Mouse (Mus musculus) left cerebral cortex, adult 9 months (tissue): ENCODE results near the gene Olfml2b.

Experiments
- DNase-seq, 2 experiments: peaks; one replicate each; pipeline ENCODE4 v3.0.0; 2022; ENCODE audit warnings: low spot score in 2 of 2

Olfml2b gene

DNA sequence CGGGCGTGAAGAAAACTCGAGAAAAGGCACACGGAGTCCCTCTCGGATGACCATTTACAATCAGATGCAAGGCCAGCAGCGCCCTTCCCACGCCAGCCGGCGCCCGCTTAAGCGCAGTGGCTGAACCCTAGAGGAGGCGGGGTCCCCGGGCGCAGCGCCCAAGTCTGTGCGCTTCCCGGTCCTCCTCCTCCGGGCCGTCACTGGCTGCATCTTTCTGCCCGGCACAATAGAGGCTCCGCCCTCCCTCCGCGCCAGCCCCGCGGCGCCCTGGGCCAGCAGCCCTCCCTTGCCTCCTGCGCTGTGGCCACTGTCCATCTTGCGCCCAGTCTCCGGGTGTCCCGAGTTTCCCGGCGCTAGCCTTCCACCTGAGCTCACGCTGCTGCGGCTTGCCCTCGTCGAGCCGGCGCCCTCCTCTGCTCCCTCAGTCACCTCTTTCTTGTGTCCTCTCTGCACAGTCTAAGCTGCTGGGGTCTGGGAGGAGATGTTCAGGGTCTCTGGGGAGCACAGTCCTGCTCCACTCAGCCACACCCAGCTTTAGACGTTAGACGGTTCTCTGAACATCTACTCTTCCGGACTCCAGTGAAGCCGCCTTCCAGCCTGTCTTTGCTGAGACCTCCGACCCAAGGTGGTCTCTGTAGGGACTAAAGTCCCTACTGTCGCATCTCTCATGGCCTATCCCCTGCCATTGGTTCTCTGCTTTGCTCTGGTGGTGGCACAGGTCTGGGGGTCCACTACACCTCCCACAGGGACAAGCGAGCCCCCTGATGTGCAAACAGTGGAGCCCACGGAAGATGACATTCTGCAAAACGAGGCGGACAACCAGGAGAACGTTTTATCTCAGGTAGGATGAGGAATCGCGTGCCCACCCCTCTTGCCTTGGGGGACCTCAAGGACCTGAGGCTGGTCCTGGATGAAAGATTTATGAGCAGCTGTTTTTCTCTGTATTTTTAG, at the start of gene Olfml2b:
Gene Olfml2b (plus strand): TSS at position 278 of the 951 bp plus-strand sequence.
- peak in 1 of 2 experiments; percentile 76 for DNase-seq

DNA sequence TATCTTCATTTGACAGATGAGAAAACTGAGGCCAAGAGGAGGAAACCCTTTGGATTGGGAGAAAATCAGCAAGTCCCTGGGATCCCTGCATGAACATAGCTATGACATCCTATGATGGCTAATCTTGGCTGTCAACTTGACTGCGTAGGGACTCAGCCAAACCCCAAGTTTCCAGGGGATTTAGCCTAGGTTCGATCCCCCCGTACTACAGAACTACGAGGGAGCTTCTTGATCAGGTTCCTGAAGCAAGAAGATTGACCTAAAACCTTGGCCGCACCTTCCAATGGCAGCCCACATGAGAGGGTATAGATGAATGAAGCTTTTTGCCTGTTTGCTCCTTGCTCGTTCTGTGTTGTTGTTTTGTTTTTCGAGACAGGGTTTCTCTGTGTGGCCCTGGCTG, 49.8 kb upstream of the Olfml2b start:
- no peak for DNase-seq

DNA sequence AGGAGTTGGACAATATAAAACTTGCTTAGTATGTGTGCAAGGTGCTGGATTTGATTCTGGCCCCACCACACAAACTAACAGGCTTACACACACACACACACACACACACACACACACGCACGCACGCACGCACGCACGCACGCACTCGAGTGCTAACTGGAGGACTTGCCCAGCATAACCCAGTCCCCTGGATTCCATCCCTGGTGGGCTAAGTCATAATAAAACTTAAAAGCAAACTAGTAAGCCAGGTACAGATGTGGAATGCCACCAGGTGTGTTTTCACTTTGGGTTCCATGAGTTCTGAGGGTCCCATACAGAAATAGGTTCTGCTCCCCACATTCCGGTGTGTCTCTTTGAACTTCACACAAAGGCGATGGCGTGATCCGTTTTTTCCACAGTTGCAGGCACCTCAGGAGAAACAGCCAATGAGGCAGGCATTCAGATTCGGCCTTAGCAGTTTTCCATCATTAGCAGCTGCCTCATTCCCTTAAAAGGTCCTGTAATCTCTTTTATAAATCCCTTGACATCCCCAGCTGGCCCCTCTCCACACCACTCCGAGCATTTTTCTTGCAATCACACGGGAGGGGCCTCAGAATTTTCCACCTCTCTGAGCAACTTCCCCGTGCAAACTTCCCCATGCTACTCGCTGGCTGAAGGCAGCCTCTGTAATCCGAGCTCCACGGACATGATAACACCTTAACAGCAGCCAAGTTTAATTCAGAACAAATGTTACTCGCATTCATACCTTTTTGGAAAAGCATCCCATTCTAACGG, 38.9 kb upstream of the Olfml2b start:
- DNase-seq, result no peak

DNA sequence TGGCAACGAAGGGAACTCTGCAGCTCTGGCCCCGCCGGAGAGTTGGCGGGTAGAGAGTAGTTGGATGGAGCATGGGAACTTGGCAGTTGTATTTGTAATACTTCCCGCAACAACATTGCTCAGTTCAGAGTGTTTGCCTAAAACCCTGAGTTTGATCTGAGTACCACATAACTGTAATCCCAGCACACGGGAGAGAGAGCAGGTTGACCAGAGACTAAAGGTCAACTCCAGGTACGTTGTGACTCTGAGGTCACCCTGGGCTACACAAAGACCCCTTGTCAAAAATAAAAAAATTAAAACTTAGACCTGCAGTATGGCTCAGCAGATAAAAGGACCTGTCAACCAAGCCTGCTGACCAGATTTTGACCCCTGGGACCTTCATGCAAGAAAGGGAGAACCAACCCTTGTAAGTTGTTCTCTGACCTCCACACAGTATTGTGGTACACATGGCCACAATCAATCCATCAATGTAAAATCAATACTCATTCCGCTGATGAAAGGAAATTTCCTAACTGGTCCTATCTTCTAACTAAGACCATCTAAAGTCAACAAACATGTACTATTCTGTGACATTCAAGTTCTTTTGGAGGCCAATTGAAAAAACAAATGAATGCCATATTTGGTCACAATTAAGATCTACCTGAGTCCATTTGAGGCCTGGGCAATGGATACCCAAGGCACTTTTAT, 37.0 kb upstream of the Olfml2b start:
- no peak for DNase-seq

DNA sequence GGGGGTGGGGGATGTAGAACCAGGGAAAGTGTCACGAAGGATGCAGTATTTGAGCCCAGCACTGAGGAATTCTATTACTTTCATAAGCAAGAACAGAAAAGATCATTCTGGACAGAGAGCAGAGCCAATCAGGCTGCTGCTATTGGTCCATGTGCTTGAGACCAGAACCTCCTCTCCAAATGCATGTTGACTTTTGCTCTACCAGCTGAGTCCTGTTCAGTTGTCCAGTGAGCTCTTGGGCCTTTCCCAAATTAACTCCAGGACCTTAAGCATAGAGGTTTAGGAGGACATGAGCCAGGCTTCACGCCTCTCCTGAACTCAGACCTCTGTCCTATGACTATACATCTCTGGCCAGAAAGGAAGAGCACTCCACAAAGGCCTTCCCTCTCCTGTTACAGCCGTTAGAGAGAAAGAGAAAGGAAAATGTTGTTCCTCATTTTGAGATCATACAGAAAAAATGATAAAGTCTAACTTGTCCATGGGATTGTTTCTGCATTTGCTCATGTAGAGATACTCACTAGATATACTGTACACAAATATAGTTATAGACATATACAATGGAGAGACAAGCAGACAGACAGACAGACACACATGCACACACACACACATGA, 35.8 kb upstream of the Olfml2b start:
- DNase-seq, result no peak

DNA sequence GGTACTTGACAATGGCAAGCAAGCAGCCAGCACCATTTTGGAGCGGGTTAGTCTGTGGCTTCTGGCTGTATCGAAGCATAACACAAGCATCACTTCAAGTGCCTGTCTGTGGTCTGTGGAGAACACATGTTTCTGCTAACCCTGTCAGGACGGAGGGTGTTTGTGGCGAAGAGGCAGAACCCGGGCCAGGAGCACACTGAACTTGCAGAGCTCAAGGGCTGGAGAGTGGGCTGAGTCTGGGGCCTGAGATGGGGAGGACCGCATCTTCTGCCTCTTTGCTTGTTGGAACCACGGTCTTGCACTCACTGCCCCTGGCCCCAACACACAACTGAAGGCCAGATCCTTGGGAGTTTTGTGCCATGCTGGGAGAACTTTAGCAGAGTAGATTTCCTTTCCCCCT, 34.5 kb upstream of the Olfml2b start:
- DNase-seq, result no peak

DNA sequence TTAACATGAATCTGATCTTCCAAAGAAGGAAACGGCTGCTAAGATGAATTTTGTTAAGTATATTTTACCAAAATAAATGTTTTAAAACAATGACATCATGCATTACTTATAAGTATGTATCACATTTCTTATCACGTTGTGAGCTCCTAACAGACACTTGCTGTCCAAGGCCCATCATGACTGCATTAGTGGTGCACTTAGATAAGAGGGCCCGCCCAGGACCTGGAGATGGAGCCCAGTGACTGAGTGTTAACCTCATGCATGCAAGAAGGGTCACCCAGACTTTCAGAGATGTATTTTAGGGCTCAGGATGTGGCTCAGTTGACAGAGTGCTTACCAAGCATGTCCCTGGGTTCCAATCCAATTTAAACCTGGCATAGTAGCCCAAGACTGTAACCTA, 34.0 kb upstream of the Olfml2b start:
- no peak for DNase-seq

DNA sequence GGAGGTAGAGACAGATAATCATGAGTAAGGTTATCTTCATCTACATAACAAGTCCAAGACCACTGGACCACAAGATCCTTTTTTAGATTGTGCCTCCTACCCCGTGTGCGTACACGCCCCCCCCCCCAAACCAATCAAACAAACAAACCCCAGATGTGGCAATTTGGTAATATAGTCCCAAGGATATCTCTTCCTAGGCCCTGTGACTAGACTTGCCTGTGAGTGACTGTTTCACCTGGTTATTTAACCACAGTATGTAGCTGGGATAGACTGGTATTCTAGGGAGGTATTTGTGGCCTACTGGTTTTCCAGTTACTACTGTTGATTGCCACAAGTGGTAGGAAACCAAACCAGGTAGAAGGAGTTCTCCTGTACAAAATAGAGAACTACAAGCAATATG, 33.6 kb upstream of the Olfml2b start:
- DNase-seq, result no peak

DNA sequence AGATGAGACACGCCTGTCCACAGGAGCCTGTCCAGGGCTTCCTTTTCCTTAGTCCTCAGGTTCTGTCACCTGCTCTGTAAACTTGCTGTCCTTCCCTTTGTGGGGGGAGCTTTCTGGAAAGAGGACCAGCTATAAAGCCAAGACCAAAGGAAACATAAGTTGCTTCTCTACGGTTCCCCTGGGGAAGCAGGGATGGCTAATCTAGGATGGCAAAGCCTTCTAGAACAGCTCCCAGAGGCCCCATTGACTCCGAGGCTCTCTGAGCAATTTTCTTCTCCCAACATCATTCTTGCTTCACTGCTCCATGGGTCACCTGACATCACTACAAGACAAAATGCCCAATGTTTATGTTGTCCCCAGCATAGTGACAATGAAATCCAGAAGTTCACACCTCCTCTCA, 32.7 kb upstream of the Olfml2b start:
- no peak for DNase-seq

DNA sequence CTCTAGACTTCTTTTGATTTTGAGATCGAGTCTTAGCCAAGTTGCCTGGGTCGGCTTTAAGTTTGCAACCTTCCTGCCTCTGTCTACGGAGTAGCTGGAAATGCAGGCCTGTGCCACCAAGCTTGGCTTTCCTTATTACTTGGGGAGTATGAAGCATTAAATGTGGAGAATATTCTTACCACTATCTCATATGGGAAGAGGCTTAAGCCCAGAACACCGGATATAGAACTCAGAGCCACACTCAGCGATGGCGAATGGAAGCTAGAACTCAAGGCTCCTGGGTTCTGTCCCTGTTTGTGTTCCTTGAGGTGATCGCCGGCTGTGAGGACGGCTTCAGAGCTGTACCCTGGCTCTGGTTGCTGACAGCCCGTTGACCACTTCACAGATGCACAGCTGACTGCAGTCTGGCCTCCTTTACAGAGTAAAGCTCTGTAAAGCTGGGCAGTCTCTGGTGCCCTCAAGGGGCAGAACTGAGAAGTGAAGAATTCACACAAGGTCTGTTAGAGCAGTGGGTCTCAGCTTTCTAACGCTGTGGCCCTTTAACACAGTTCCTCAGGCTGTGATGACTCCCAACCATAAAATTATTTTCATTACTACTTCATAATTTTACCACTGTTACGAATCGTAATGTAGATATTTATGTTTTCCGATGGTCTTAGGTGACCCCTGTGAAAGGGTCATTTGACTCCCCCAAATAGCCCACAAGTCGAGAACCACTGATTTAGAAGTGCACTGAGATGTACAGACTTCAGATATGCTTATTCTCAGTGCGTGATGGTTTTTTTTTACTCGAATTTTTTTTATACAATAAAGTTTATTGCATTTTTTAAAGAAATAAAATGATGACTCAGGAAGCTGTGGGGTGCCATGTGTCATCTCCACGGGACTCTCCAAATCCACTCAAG, 31.1 kb upstream of the Olfml2b start:
- DNase-seq, result peak; percentile 19 to 80

DNA sequence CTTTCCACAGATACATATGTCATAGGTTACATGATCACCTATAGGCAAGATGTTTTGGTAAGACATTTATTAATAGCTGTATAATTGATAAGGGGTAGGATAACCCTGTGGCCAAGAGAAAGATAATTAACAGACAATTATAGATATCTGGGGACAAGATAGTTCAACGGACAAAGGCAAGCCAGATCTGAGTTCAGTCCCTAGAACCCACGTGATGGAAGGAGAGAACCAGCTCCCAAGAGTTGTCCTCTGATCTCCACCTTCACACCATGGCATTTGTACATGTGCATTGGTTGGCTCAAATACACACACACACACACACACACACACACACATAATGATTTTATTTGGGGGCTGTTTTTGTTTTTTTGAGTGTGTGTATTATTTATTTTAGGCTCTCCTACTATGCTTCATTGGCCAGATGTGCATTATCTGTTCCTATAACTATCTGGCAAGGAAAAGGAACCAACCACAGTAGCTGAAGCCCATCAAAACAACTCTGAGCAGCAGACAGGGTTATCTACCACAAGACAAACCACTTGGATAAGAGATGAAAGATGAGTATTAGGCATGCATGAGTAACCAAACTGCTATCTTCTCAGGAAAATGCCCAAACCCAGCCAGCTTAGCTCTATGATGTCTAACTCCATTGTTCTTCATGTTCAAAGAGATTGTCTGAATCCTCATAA, 24.5 kb upstream of the Olfml2b start:
- DNase-seq, result no peak

DNA sequence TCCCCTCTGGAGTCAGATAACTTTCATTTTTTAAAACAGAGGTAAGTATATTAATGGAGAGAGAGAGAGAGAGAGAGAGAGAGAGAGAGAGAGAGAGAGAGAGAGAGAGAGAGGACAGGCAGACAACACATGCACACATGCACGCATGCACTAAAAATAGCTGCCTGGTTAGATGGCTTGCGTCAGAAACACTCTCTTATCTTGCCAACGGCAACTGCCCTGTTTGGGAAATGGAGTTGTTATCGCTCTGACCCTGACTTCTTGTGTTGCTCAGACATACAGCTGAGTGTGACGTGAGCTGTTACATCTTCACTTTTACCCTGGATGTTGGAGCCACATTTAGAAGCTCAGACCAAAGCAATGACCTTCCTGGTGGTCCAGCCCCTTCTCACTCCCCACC, 21.4 kb upstream of the Olfml2b start:
- no peak for DNase-seq

DNA sequence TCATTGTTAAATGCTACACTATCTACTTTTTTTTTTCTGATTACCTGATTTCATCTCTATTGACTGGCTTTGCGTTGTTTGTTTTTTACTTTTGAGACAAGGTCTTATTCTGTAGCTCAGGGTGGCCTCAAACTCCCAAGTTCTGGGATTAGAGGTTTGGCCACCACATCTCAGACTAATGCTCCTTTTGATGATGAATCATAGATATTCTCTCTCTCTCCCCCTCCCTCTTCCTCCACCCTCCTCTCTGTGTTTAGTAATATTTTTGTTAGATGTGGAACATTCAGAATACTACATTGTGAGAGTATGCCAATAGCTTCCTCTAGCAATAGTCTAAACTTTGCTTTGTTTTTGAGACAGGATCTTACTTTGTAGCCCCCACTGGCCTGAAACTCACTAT, 20.9 kb upstream of the Olfml2b start:
- no peak for DNase-seq

DNA sequence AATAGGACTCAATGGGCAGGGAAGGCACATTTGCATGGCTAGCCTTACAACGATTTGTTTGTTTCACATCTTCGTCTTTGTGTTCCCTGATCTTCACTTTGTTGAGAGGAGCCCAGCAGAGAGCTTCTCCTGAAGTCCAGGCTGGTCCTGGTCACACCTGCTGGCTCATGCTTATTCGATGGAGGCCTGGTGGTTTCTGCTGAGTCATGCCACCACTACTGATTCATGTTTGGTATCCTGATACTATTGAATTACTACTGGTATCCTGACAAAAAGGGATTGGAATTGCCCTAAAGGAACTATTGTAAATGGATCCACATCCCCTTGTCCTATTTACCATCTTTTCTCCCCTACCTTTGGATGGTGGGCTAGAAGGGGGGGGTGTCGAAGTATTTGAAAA, 13.8 kb upstream of the Olfml2b start:
- DNase-seq, result no peak

DNA sequence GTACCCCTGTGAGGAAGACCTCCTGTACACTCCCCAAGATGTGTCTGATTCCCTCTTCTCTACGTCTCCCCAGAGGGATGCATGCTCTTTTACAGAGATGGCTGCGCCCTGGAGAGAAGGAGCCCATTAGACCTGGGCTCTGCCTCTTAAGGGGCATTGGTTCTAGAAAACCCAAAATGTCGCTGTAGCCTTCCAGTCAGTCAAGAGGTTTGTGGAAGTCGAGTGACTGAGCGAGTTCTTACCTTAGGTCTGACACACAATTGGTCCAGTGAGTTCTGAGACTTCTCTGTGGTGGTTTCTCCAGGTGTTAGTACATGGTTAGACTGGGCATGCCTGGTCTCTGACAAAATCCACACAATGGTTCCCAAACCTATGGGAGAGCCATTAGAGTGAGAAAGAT, 12.8 kb upstream of the Olfml2b start:
- DNase-seq, result no peak

DNA sequence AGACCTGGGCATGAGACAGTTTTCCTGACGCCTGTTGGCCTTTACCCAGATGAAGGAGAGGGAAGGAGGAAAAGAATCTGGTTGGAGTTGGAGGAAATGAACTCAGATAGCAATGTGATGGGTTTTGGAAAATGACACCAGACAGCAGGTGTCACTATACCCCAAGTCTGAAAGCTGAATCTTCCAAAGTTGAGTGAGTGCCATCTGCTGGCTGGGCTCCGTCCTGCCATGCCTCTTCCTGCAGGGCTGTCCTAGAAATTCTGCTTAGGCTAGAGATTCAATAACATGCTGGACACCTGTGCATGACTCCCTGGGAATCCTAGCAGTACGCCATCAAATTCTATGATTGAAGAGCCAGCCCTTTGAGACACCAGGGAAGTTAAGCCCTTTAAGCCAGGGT, 11.9 kb upstream of the Olfml2b start:
- peak; percentile 37 to 88 for DNase-seq

DNA sequence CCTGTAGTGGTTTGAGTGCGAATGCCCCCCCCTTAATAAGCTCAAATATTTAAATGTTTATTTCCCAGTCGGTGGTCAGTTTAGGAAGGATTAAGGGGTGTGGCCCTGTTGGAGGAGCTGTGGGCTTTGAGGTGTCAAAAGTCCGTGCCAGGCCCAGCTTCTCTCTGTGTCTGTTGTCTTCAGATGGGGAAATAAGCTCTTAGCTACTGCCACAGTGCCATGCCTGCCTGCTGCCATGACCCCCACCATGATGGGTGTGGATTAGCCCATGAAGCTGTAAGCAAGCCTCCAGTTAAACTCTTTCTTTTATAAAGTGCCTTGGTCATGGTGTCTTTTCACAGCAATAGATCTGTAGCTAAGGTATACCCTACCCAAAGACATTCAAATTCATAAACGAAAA, 11.5 kb upstream of the Olfml2b start:
- no peak for DNase-seq

DNA sequence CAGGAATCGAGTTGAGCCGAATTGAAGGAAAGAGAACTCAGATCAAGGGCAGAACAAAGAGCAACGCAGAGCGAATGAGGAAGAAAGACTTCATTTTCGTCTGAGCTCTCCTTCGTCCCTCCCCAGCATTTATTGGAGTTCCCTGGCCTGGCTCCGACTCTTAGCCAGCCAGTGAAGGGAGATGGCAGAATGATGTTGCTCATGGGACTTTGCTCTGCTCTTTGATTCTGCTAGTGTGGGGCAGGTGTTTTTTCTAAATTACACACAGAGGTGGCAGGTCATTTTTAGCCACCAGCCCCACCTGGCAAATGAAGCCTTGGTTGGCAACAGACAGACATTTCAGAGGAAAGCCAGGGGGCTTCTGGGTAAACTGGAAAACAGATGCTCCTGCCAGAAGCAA, 5.4 kb upstream of the Olfml2b start:
- no peak for DNase-seq

DNA sequence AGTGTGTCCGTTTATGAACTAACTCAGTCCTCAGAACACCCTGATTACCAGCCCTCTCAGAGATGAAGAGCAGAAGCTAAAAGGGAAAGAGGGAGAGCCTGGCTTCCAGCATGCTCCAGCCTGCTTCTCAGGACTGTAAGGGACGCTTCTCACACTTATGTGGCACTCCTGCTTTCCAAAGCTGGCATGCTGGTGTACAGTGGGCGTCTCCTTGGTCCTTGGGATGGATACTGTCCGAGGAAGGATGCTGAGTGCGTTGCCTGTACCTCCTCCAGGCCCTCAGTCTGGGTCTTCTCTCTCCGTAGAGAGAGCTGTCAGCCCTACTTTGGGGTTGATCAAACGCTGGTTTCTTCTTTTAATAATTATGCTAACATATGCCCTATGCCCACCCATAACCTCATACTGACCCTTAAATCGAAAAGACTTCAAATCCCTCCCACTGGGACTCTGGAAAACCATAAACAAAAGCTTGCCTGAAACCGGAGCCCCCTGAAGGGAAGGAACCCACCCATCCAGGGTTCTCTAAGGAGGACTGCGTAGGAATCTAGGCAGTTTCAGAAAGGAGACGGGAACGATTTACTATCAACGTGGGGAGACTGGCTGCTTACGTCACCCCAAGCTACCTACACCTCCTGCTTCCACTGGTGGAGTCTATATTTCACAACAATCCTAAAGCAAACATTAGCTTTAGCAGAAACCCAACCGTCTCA, 1.7 kb downstream of the Olfml2b start:
- DNase-seq, result no peak
